Mouse (Mus musculus): Measurements from ENCODE around the gene Cel. TPM values are rescaled to one million over a fixed set of nuclear protein-coding genes. Genes with fewer than 3 reads are reported as not detected.
A peak's percentile ranks its signal among the peaks of the same experiment; 100 is the strongest.

Gene Cel
- 0.72 TPM in 1 of 2 replicates, not detected in the other for polyA plus RNA-seq (2011; ENCODE audit: insufficient read depth, insufficient read length, low replicate concordance, missing spikeins)

DNA sequence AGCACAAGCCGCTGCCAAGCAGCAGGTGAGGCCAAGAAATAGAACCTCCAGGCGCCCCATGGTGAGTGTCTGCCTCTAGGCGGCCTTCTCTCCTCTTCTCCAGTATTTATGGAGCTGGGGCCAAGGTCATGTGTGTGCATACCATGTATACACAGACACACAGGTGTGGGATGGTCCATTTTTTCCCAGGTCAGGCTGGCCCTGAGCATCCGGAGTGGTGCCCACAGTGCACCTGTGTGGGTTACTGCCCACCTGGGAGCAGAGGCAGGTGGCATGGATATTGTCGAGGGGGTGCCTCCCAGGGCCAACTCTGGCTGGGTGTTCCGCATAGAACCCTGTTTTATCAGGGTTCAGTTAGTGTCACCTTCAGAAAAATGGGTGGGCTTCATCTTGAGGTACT lies at the start of gene Cel:
Cel (minus strand) TSS at position 101 of the 400 bp plus-strand sequence.
- WGBS = 71% methylated on average over 6 of the region's 6 CpGs
- no peak within 1 kb of the TSS for H3K27ac ChIP-seq (ENCODE audit: control insufficient read depth, insufficient read depth, low read depth, low read length, poor library complexity)
- TF ChIP-seq POLR2A (IDR thresholded peaks at IDR 0.05; ENCODE audit: borderline replicate concordance, control insufficient read depth, low read depth, low read length) (no peak), CTCF (IDR thresholded peaks at IDR 0.05; ENCODE audit: control insufficient read depth, insufficient read depth, low read length) (no peak)
- H3K4me3 ChIP-seq (replicated peaks; ENCODE audit: control insufficient read depth, low read depth, low read length) = no peak within 1 kb of the TSS
- no peaks in the 10 kb centered on the region for H3K4me1 ChIP-seq (ENCODE audit: control insufficient read depth, insufficient read depth, low read length)

DNA sequence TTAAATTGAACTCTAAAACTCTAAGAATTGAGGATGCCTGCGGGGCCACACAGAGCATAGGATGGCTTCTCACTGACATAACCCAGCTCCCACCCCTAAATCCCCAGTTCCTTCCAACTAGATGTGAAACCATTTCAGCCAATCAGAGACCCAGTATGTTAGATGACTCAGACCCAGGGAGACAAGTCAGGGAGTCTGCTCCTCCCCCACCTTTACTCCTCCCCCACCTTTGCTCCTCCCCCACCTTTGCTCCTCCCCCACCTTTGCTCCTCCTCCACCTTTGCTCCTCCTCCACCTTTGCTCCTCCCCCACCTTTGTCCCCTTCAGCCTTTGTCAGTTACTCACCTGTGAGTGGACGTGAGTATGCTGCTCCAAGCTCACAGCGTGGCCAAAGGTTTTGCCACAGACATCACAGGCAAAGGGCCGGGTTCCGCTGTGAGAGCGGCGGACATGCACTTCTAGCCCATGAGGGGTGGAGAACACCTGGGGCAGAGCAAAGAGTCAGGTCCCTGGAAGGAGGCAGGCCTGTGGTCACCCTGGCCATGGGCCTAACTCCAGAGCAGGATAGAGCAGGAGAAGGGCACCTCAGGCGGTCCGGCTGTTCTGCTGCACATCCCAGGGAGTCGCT lies 49.3 kb upstream of the Cel start:
- 94% methylated on average over 10 of the region's 10 CpGs for WGBS

DNA sequence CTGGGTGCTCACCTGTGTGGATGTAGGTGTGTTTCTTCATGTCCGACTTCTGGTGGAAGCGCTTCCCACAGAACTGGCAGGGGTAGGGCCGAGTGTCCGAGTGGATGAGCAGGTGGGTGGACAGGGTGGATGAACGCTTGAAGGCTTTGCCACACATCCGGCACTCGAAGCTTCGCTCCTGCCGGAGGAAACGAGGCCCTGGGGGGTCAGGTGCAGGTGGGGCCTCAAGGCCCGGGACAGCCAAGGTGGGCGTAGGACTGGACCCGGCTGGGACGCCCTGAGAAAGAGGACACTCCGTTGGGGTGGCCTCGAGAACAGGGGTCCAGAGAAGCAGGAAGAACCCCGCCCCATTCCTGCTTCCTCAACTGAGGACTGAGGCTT lies 48.2 kb upstream of the Cel start:
- 90% methylated on average over 17 of the region's 17 CpGs for WGBS
- H3K4me1 ChIP-seq (ENCODE audit: control insufficient read depth, insufficient read depth, low read length) = peaks cover 2% of the 10 kb centered on the region
- no peak overlapping the region for H3K27ac ChIP-seq (ENCODE audit: control insufficient read depth, insufficient read depth, low read depth, low read length, poor library complexity)
- H3K4me3 ChIP-seq (replicated peaks; ENCODE audit: control insufficient read depth, low read depth, low read length) = no peak overlapping the region
- TF ChIP-seq POLR2A (IDR thresholded peaks at IDR 0.05; ENCODE audit: borderline replicate concordance, control insufficient read depth, low read depth, low read length) (no peak), CTCF (IDR thresholded peaks at IDR 0.05; ENCODE audit: control insufficient read depth, insufficient read depth, low read length) (no peak)

More for the DNA sequence above, 49.3 kb upstream of the Cel start:
- Histone ChIP-seq H3K27ac (ENCODE audit: control insufficient read depth, insufficient read depth, low read depth, low read length, poor library complexity) (no peak overlapping the region), H3K4me1 (ENCODE audit: control insufficient read depth, insufficient read depth, low read length) (peaks cover 1% of the 10 kb centered on the region; the same call in 1 of the 2 replicates), H3K4me3 (replicated peaks; ENCODE audit: control insufficient read depth, low read depth, low read length) (no peak overlapping the region)
- TF ChIP-seq CTCF (IDR thresholded peaks at IDR 0.05; ENCODE audit: control insufficient read depth, insufficient read depth, low read length) (no peak), POLR2A (IDR thresholded peaks at IDR 0.05; ENCODE audit: borderline replicate concordance, control insufficient read depth, low read depth, low read length) (no peak)

DNA sequence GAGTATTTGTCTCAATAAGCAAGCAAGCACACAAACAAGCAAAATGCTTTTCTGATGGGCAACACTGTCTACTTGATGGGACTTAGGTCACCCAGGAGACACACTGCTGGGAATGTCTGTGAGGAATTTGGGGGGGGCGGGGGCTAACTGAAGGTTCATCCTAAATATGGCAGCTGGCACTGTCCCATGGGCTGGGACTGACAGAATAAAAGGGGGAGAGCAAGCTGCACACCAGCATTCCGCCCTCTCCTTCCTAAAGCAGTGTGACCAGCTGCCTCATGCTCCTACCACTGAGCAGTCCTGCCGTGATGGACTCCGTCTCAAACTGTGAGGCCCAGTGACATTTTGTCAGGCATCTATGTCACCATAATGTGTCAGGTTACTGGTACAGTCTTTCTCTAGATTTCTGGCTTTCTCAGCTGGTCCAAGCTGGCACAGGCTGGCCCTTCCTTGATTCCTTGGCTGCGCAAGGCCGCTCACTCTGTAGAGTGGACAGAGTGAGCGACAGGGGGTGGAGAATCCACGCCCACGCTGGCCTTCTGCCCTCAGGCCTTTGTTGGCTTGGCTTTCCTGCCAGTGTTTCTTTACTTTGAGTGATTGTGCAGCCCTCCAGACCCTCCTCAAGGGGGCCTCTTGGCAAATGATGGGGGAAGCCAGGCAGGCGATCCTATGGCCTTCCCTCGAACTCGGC lies 47.7 kb upstream of the Cel start:
- no peak overlapping the region for H3K4me3 ChIP-seq (replicated peaks; ENCODE audit: control insufficient read depth, low read depth, low read length)
- H3K27ac ChIP-seq (ENCODE audit: control insufficient read depth, insufficient read depth, low read depth, low read length, poor library complexity) = no peak overlapping the region
- TF ChIP-seq CTCF (IDR thresholded peaks at IDR 0.05; ENCODE audit: control insufficient read depth, insufficient read depth, low read length) = no peak
- no peak for TF ChIP-seq POLR2A (IDR thresholded peaks at IDR 0.05; ENCODE audit: borderline replicate concordance, control insufficient read depth, low read depth, low read length)
- H3K4me1 ChIP-seq (ENCODE audit: control insufficient read depth, insufficient read depth, low read length) = peaks cover 3% of the 10 kb centered on the region
- 93% methylated on average over 12 of the region's 12 CpGs for WGBS

DNA sequence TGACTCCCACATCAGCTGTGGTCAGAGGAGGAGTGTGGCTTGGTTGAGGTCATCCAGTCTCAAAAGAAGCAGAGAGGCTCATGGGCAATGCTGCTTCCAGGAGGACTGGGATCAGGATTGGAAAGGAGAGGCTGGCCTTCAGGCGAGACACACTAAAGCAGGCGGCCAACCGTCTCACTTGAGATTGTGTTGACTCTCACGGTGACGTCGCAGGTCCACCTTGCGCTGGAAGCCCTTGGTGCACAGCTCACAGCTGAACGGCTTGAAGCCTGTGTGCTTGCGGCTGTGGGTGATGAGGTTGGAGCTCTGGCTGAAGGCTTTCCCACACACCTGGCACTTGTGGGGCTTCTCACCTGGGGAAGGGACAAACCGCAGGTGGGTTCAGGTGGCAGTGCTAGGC lies 46.6 kb upstream of the Cel start:
- Histone ChIP-seq H3K4me3 (replicated peaks; ENCODE audit: control insufficient read depth, low read depth, low read length) (no peak overlapping the region), H3K27ac (ENCODE audit: control insufficient read depth, insufficient read depth, low read depth, low read length, poor library complexity) (no peak overlapping the region; the same call in 1 of the 2 replicates), H3K4me1 (ENCODE audit: control insufficient read depth, insufficient read depth, low read length) (peaks cover 3% of the 10 kb centered on the region)
- TF ChIP-seq POLR2A (IDR thresholded peaks at IDR 0.05; ENCODE audit: borderline replicate concordance, control insufficient read depth, low read depth, low read length) (no peak), CTCF (IDR thresholded peaks at IDR 0.05; ENCODE audit: control insufficient read depth, insufficient read depth, low read length) (no peak)
- WGBS = 92% methylated on average over 10 of the region's 10 CpGs

DNA sequence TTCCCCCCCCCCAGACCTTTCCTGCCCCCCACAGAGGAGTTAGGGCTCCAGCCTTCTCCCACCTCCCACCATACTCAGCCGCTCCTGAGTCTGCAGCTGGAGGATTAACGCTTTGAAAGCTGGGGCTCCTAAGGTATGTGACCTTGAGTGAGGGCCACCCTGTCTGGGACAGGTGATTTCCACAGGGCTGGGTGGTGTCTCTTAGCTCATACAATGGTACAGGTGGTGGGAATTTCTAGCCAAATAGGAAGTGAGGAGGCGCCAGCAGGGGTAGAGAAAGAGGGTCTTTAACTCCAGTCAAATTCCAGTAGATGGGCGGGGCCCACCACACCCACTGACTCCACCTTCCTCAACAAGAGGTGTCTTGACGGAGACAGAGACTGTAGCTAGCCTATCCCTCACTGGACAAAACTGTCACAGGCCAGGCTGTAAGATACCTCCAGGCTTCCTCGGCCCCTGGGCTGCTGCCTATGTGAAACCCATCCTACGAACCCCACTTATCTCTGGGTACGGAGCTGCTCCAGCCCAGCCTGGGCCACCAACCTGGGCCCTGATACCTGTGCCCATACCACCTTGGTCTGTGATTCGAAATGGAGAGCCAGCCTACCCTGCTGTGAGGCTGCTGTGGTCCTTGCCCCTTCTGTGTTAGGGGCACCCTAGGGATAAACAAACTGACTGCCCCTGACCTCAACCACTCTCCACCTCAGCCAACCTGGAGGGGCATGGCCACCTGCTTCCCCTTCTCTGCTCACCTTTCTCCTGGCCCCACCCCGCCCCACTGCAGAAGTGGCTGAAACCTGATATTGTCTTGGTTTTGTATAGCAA lies 44.4 kb upstream of the Cel start:
- H3K27ac ChIP-seq (ENCODE audit: control insufficient read depth, insufficient read depth, low read depth, low read length, poor library complexity) = peak overlapping the region; percentile 58
- 71% methylated on average over 10 of the region's 10 CpGs for WGBS

DNA sequence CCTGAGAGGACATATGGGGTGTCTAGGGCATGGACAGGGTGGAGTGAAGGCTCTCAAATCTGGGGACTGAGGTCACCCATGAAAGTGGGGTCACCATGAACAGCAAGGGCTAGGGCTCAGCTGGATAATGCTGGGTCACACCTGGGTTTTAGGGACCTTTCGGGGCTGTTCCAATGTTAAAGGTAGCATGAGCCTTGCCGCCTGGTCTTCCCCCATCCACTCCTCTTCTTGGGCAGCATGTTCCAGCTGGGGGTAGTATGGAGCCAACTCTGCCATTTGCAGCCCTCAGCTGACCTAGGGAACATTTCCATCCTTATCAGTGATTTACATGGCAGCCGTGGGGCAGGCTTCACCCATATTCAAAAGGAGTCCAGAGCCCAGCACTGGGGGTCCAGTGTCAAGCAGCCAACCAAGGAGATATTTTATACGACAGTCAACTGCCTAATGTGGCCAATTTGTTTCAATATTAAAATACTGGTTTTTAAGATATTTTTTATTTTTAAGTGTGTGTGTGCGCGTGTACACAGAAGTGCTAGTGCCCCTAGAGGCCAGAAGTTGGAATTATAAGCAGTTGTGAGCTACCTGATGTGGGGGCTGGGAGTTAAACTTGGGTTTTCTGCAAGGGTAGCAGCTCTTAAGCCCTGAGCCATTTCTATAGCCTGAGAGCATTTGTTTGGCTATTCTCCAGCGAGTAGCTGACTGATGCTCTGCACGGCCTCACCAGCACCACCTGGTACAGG lies 43.6 kb upstream of the Cel start:
- Histone ChIP-seq H3K4me1 (ENCODE audit: control insufficient read depth, insufficient read depth, low read length) (peaks cover 3% of the 10 kb centered on the region), H3K27ac (ENCODE audit: control insufficient read depth, insufficient read depth, low read depth, low read length, poor library complexity) (peak overlapping the region; percentile 58), H3K4me3 (replicated peaks; ENCODE audit: control insufficient read depth, low read depth, low read length) (no peak overlapping the region)
- WGBS = 55% methylated on average over 8 of the region's 8 CpGs
- no peak for TF ChIP-seq CTCF (IDR thresholded peaks at IDR 0.05; ENCODE audit: control insufficient read depth, insufficient read depth, low read length)
- TF ChIP-seq POLR2A (IDR thresholded peaks at IDR 0.05; ENCODE audit: borderline replicate concordance, control insufficient read depth, low read depth, low read length) = no peak

More for the DNA sequence above, 44.4 kb upstream of the Cel start:
- Histone ChIP-seq H3K4me3 (replicated peaks; ENCODE audit: control insufficient read depth, low read depth, low read length) (no peak overlapping the region), H3K4me1 (ENCODE audit: control insufficient read depth, insufficient read depth, low read length) (peaks cover 3% of the 10 kb centered on the region)
- no peak for TF ChIP-seq POLR2A (IDR thresholded peaks at IDR 0.05; ENCODE audit: borderline replicate concordance, control insufficient read depth, low read depth, low read length)
- TF ChIP-seq CTCF (IDR thresholded peaks at IDR 0.05; ENCODE audit: control insufficient read depth, insufficient read depth, low read length) = no peak

Measured in bone marrow, adult 2 months (tissue).